Mouse (Mus musculus): ENCODE data around the gene Sorcs3.

Gene Sorcs3

DNA sequence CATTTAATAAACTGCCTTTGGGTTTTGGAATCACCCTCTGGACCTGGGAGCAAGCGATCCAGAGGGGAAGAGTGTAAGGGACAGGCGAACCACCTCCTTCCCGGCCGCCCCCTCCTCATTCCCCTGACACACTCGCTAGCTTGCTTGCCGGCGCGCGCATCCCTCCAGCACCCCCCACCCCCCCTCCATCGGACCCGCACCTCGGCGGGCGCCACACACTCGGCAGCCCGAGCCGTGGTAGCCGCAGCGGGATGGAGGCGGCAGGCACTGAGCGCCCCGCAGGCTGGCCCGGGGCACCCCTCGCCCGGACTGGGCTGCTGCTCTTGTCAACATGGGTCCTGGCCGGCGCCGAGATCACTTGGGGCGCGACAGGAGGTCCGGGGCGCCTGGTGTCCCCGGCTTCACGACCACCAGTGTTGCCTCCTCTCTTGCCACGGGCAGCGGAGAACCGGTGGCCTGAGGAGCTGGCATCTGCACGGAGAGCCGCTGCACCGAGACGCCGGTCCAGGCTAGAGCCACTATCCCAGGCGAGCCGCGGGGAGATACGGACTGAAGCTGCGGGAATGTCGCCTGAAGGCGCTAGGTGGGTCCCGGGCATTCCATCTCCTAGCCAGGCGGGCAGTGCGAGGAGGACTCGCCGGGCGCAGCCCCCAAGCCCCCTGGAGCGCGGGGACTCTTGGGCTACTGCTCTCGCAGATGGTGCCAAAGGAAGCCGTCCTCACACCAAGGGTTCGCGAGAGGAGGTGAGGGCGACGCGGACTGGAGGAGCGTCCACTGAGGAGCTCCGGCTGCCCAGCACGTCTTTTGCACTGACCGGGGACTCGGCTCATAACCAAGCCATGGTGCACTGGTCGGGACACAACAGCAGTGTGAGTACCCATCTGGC, at the start of gene Sorcs3:
Gene Sorcs3, plus strand, starts transcription at position 97 of the 886 bp plus-strand sequence.
- peak; percentile 31 for ATAC-seq (ENCODE audit: low TSS enrichment)

DNA sequence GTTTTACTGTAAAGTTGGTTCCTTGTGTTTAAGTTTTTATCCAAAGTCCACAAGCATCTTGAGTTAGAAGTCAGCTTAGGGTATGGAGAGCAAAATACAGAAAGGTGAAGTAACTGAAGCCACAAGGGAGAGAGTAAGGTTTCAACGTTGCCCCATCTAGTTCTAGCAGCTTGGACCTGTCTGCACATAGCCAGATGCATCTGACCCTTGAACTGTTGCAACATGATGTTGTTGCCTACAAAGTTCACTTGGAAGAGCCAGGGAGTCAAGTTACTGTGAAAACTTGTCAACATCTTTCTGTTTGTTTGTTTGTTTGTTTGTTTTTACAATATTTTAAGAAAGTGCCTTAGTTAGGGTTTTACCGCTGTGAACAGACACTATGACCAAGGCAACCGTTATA, 40.5 kb upstream of the Sorcs3 start:
- ATAC-seq (ENCODE audit: low TSS enrichment), result no peak

DNA sequence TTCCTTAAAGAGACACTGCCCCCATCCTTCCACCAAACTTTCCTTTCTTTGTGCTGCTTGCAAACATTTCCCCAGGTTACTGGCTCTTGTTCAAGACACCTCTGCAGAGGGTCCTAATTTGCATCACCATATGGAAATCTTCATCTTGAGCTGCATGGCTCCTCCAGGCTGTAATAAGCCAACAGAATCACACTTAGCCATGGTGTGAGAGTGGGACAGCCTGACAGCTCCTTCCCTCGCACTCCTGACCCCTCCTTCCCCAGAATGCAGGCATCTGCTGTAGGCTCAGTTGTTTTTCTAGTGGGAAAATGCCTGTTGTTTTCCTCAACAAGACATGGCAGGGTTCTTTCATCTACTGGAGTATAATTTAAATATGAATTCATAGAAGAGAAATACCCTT, 38.7 kb upstream of the Sorcs3 start:
- peak; percentile 91 for ATAC-seq (ENCODE audit: low TSS enrichment)

DNA sequence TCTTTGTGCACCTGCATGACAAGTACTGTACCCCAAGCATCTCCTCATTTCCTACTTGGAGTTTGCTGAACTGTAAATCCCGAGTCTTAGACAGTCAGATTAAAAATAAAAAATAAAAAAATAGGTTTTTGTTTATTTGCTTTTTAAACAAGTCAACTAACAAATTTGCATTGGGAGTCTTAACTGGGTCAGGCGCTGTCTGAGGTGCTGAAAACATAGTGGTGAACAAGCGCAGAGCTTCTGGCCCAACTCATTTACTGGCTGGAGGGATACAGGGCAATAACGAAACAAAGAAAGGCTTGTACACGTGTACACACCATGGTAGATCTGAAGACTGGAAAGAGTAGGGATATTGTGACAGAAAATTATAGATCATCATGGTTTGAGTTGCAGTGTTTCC, 37.5 kb upstream of the Sorcs3 start:
- no peak for ATAC-seq (ENCODE audit: low TSS enrichment)

DNA sequence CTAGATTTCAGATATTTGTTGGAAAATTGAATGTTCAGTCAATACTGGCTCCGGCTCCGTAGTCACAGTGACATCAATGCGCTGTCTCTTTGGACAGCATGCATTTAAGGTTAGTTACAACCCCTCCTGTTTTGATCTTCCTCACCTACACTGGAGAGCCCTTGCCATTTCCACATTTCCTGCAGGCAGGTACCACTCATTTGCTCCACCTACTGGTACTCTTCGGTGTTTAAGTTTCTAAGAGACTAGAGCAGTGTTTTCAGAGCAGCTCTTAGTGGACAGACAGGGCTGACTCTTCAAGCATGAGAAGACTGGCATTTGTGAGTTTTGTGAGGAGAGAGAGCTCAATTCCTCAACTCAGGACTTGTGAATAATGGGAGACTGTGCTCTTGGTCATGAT, 31.1 kb upstream of the Sorcs3 start:
- peak; percentile 64; the same call in 1 of the 2 replicates for ATAC-seq (ENCODE audit: low TSS enrichment)

DNA sequence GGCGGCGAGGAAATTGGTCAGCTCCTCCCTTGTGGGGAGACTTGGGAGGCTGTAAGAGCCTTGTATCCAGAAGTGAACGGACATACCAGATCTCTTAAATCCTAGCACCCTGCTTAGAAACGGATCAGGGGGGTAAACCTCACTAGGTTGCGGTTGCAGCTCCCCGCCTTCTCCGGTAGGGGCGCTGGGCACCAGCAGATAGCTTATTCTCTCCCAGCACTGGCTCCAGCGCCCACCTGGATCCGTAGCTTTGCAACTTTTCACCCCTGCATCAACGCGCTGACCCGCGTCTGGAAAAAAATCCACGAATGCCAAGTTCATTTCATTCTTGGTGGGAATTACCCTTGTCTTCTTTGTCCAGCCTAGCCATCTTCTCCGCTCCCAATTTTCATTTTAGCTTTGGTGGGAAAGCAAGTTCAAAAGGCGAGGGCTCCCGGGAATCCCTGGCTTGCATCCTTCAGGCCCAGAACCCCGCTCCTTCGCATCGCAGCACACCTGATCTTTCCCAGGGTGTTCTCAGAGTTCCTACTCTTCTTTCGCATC, 1.8 kb upstream of the Sorcs3 start:
- peak; percentile 65 for ATAC-seq (ENCODE audit: low TSS enrichment)

DNA sequence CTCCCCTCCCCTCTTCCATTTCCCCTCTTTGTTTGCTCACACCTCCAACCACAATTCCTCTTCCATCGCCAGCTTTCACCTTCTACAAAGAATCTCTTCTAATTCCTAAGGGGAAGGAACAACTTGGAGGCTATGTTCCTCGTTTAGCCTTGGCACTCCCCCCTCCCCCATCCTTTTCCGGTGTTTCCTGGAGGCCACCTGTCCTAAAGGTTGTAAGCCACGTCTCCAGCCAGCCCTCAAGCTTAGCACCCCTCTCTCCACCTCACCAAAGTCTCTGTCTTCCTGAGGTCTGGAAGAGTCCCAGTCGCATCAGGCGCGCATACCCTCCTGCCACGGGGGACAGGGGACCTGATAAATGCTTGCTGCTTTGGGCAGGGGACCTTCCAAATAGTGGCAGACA, 1.3 kb upstream of the Sorcs3 start:
- no peak for ATAC-seq (ENCODE audit: low TSS enrichment)

DNA sequence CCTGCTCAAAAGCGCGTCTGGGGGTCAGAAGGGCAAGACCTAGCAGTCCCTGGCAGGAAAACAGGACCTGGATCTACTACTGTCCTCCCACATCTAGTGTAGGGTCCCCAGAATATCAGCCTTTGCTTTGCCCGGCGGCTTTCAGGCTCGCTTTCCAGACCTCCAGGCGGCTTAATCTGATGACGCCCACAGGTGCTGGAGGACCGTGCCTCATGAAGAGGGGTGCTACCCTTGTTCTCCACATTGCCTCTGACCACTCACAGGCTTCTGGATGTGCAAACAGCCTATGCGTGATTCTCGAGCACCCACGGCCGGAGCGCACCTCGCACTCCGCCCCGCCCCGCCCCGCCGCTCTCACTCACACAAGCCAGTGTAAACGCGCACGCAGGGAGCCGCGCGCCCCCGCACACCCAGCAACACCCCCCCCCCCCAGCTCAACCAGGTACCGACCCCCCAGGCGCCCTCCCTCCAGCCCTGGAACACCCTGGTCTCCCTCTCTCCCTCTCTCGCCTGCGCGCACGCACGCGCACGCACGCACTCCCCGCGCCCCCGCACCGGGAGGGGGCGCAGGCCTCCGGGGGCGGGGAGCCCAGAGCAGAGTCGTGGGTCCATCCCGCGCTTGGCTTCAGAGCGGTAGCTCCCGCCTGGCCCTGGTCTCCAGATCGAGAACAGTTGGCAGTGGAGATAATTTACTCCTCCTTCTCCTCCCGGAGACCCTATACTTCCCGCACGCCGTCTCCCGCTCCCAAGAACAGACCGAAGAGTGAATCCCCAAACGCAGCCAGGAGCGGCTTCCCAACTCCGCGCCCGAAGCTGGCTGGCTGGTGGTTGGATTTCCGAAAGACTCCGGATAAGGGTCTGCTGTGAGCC, 698 bp upstream of the Sorcs3 start:
- peak; percentile 31 for ATAC-seq (ENCODE audit: low TSS enrichment)

DNA sequence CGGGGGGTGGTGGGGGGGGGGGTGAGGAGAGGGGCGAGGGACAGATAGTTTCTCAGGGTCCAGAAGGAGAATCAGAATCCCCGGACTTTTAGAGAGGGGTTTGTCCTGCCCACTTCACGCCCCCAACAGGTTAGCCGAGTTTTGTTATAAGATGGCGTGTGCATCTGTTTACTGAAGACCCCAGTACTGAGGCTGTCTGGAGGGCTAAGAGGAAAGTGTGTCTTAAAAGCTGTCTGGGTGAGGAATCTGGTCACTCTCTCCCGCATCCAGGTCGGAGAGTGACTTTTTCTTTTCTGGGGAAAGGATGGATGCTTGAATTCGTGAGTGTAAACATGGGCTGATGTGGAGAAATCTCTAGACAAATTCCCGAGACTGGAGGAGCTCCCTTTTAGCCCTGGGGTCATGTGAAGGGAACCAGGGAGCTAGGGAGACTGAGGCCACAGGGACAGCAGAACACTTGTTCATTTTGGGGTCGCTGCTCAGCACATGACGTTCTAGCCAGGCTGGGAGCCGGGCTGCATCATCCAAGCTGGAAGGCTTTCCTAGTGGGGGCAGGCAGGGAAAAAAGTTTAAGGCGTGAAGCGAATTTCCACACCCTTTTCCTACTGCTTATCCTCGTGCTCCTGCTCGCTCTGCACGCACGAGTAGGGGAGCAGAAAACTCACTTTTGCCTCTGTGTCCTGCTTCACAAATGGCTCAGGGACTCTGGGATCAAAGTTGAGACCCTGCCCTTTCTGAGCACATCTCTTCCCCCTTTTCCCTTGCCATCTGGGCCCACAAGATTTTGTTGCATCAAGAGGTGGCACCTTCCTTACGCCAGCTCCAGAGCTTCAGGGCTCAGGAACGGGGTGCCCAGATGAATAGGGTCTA, 1.3 kb downstream of the Sorcs3 start:
- peak; percentile 25 for ATAC-seq (ENCODE audit: low TSS enrichment)

DNA sequence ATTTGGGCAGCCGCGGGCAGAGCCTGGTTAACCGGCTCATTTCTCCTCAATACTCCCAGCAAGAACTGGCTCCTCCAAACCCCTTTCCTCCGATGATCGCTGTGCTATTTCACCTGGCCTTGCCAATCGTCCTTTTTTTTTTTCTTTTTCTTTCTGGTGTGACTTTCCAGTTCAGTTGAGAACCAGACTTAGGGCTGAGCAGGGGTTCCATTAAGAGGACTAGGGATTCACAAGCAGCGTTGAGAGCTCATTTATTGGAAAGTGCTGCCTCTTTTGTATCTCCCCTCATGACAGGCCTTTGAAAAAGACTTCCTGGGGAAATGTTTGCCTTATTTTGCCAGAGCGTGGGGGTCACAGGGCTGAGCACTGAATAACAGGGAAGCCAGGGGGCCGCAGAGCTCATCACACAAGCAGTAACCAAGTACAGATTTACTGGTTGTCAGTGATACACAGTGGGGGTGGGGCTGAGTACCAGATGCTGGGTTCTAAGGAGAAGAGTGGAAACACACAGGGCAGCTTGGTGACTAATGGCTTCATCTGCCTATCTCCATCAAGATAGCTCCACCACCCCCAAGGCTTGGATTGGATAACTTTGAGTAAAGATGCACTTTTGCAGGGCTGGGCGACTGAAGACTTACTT, 2.0 kb downstream of the Sorcs3 start:
- ATAC-seq (ENCODE audit: low TSS enrichment), result no peak

DNA sequence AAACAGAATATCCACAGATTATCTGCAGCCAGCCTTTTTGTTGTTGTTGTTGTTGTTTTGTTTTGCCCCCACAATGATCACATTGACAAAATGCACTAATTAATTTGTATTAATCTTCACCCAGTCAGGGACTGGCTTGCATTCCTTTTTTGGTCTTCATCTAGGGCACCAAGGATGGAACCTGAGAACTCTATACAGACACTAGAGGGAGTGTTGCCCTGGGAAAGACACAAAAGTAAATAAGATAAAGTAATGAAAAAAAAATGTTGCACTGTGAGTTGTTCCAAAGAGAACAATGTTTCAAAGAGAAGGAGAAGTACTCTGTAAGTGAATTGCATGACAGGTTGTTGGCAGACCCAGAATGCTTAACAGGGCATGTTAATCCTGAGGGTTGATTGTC, 9.6 kb downstream of the Sorcs3 start:
- ATAC-seq (ENCODE audit: low TSS enrichment), result no peak

DNA sequence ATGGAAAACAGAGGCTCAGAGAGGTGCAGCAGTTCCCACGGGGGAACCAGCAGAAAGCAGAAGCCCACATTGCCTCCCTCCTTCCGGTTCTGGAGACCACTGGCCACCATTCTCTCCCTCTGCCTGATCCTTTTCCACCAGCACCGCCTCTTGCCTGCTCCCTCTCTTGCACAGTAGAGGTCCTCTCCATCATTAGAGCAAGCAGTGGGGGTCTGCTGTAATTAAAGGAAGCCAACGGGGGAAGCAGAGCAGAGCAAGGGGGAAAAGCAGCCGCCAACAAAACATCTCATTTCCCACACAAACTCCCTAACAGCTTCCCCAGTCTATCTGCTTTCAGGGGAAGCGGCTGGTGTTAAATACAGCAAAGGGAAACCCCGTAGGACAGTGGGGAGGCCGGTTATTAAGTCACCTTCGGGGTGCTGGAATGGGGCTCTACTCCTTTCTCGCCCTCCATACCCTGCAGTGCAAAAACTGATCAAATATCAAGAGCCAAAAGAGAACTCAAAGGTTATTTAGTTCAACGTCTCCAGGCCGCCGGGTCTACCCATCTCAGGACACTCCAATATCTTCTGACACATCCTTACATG, 32.1 kb downstream of the Sorcs3 start:
- no peak for ATAC-seq (ENCODE audit: low TSS enrichment)

DNA sequence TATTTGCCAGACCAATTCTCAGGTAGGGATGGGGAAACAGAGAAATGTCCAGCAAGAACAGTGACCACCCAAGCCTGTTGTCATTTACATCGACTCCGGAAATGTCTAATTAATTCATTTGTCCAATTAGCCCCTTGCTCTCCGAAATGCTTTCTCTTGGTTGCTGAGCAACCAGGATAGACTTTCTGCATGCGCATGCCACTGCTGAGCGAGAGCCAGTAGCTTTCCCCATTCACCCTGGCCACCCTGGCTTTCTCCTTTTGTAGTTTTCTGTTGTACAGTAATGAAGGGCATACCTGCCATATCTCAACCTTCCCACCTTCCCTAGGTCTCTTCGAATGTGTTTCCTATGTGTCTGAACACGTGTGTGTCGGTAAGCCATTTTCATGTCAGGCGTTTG, 32.6 kb downstream of the Sorcs3 start:
- no peak for ATAC-seq (ENCODE audit: low TSS enrichment)

DNA sequence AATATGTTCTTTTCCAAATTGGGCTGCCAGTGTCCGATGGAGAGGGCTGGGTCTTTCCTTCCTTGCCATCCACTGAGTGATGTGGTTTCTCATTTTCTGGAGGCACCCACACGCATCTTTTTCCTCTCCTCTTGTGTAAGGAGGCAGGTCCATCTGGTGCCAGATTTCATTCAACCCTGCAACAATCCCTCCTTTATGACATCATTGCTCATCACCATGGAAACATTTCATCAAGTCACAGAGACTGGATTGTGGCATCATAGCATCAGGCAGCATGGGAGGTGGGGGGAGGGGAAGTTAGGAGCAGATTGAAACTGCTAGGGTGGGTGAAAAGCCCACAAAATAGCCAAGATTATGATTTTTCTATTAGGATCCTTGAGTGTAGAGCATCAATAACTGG, 35.1 kb downstream of the Sorcs3 start:
- peak; percentile 85 for ATAC-seq (ENCODE audit: low TSS enrichment)

DNA sequence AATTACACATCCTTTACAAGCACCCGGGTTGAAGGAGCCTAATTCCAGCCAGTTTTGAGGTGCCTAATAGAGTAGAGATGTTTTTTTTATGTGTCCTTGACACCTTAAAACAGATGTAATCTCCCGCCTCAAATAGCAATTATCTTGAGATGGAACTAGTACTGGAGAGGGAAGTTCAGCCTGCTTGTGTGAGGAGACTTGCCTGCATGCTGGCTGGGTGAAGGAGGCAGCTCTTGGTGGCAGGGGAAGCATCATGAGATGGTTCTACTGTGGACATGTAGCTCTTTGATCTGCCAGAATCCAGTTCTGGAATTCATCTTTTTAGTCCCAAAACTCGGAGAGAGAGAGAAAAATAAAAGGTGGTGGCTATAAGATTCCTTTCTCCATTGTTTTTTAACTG, 38.2 kb downstream of the Sorcs3 start:
- no peak for ATAC-seq (ENCODE audit: low TSS enrichment)

DNA sequence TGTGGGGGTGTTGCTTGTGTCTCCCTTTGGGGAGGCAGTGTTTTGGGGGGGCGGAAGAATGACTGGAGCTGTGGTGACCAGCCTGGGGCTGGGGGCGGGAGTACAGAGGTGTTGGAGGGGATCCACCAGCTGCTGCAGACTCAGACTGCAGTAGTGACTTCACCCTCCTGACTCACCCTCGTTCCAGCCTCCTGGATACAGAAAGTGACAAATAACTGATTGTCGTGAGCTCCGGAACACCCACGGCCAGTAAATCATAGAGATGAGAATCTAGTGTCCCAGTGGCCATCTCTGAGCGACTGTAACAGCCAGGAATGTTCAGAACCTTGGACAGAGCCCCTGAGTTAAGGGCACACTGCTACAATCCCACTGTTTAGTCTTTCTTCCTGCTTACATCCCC, 53.4 kb downstream of the Sorcs3 start:
- peak; percentile 24 for ATAC-seq (ENCODE audit: low TSS enrichment)

DNA sequence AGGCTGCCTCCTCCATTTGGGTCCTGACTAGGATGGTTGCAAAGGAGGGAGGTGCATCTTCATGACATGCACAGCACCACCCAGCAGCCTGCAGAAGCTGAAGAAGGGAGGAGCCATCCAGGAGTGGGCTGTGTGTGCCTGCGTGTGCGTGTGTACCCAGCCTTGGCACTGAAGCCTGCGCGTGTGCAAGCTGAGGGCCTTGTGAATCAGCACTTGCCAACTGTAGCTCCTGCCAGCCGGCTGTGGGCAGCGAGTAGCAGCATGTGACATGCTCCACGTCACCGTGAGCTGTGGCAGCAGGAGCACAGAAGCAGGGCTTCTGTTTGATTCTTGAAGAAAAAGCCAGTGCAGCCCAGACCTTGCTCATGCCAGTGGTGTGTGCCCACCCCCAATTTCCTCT, 54.8 kb downstream of the Sorcs3 start:
- ATAC-seq (ENCODE audit: low TSS enrichment), result peak; percentile 91

DNA sequence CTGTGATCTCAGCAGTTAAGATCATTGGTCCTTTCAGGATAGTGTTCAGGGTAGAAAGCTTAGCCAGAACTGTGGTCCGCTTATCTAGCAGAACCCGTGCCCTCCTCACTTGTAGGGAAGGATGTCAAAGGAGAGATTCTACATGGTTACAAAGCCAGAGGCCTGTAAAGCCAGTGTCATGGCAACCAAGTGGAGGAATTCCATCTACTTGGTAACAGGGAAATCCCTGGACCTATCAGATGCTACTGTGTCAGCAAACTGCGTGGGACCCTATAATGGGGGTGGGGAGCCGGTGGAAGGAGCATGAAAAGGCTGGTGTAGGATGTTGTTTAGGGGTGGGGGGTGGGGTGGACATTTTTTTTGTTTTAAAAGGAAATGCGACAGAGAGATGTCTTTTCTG, 57.9 kb downstream of the Sorcs3 start:
- no peak for ATAC-seq (ENCODE audit: low TSS enrichment)

DNA sequence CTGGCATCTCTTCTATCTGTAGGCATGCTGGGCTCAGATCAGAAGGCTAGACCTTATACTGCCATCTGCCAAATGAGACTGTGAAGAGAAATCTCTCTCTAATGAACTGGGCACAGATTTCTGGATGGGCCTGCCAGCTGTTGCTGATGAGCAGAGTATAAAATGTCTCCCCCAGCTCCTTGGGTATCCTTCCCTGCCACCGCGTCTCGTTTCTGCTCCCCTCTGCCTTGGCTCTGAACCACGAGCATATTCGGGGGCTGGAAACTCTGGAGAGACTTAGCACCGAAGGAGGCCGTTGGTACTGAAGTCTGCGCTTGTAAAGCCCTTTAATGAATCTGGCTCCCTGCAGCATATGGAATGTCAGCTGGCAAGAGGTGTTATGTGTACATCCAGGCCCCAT, 74.4 kb downstream of the Sorcs3 start:
- ATAC-seq (ENCODE audit: low TSS enrichment), result peak; percentile 45; the same call in 1 of the 2 replicates

DNA sequence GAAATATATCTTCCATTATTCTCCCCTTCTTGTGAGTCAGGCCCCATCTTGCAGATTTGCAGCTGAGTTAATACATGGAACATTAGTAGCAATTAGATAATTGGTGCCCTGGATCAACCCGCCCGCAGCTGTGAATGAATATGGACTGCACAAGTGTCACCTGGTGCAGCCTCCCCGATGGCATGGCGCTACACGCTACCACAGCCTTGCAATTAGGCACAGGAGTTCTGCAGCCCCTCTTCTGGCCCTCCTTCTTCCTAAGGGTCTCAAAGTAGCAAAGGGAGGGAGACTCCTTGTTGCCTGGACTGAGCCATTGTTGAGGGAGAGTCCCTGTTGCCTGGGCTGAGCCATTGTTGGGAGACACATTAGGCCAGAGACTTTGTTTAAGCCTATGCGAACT, 76.4 kb downstream of the Sorcs3 start:
- ATAC-seq (ENCODE audit: low TSS enrichment), result no peak

DNA sequence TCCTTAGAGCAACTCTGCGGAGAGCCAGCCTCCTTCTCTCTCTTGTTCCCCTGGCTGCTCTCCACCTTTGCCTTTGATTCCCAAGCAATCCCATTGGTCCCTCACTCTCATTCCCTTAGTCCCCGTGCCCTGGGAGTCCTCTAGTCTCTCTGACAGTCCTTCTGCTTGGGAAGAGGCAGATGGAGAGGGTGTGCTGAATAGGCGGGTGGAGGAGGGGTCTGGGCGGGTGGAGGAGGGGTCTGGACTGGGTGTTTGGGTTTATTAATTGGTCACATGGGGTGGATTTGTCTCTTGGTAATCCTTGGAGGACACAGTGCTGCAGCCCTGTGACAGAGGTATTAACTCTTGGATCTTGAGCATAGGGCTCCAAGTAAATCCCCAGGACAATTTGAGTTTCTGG, 77.4 kb downstream of the Sorcs3 start:
- ATAC-seq (ENCODE audit: low TSS enrichment), result no peak
